Mouse (Mus musculus) myocyte (in vitro differentiated cells): ENCODE data around the gene Capn5. TPM values are rescaled to one million over a fixed set of nuclear protein-coding genes. Genes with fewer than 3 reads are reported as not detected.

Experiments
- H3K27me3 ChIP-seq: one replicate; pipeline ENCODE4 v1.6.1; 2011; ENCODE audit not compliant: control insufficient read depth, insufficient read depth, insufficient read length
- H3K36me3 ChIP-seq: one replicate; pipeline ENCODE4 v1.6.1; 2011; ENCODE audit not compliant: control insufficient read depth, insufficient read depth
- H3K4me2 ChIP-seq: one replicate; pipeline ENCODE4 v1.6.1; 2011; ENCODE audit warnings: low read depth, control low read depth
- H3K4me3 ChIP-seq: one replicate; pipeline ENCODE4 v1.5.1; 2011; ENCODE audit warnings: mild to moderate bottlenecking, control low read depth, moderate library complexity
- H3K79me2 ChIP-seq: one replicate; pipeline ENCODE4 v1.6.1; 2011; ENCODE audit not compliant: control insufficient read depth, insufficient read depth
- H3ac ChIP-seq: one replicate; pipeline ENCODE4 v1.6.1; 2011; ENCODE audit not compliant: control insufficient read depth, insufficient read length
- CEBPB ChIP-seq: IDR thresholded peaks from 2 replicates; pipeline ENCODE4 v1.6.1; 2011; ENCODE audit warnings: mild to moderate bottlenecking, moderate library complexity; ENCODE audit not compliant: poor library complexity, insufficient read depth, severe bottlenecking
- E2F4 ChIP-seq: IDR thresholded peaks from one replicate; pipeline ENCODE4 v1.6.1; 2011; ENCODE audit warnings: mild to moderate bottlenecking, control low read depth, moderate library complexity; ENCODE audit not compliant: insufficient read depth
- MAX ChIP-seq: IDR thresholded peaks from one replicate; pipeline ENCODE4 v1.6.1; 2011; ENCODE audit warnings: low read depth, mild to moderate bottlenecking, control low read depth
- MYOD1 ChIP-seq, 3 experiments: IDR thresholded peaks; one replicate each; pipeline ENCODE4 v1.6.1; 2011; ENCODE audit warnings: control low read depth in 2 of 3, low read depth in 2 of 3, mild to moderate bottlenecking in 2 of 3, moderate library complexity in 1 of 3; ENCODE audit not compliant: insufficient read length in 2 of 3, control insufficient read depth in 1 of 3
- MYOG ChIP-seq, 3 experiments: IDR thresholded peaks; one replicate each; pipeline ENCODE4 v1.6.1; 2011; ENCODE audit warnings: control low read depth in 2 of 3, low read depth in 2 of 3, mild to moderate bottlenecking in 2 of 3; ENCODE audit not compliant: insufficient read length in 2 of 3, control insufficient read depth in 1 of 3, insufficient read depth in 1 of 3
- POLR2A ChIP-seq: IDR thresholded peaks from one replicate; pipeline ENCODE4 v1.6.1; 2011; ENCODE audit warnings: low read depth, mild to moderate bottlenecking, control low read depth, moderate library complexity; ENCODE audit not compliant: insufficient read length
- POLR2AphosphoS2 ChIP-seq: IDR thresholded peaks from one replicate; pipeline ENCODE4 v1.6.1; 2011; ENCODE audit warnings: low read depth, control low read depth; ENCODE audit not compliant: insufficient read length
- REST ChIP-seq: IDR thresholded peaks from one replicate; pipeline ENCODE4 v1.6.1; 2011; ENCODE audit warnings: mild to moderate bottlenecking, control low read depth, moderate library complexity; ENCODE audit not compliant: insufficient read depth, insufficient read length
- SRF ChIP-seq: IDR thresholded peaks from one replicate; pipeline ENCODE4 v1.6.1; 2011; ENCODE audit warnings: low read depth; ENCODE audit not compliant: control insufficient read depth, insufficient read length
- TCF12 ChIP-seq: IDR thresholded peaks from one replicate; pipeline ENCODE4 v1.6.1; 2011; ENCODE audit warnings: mild to moderate bottlenecking, control low read depth; ENCODE audit not compliant: poor library complexity, insufficient read depth, severe bottlenecking
- TCF3 ChIP-seq: IDR thresholded peaks from one replicate; pipeline ENCODE4 v1.6.1; 2011; ENCODE audit warnings: low read depth, control low read depth; ENCODE audit not compliant: insufficient read length
- USF1 ChIP-seq: IDR thresholded peaks from one replicate; pipeline ENCODE4 v1.6.1; 2011; ENCODE audit warnings: low read depth, mild to moderate bottlenecking, control low read depth, moderate library complexity
- polyA plus RNA-seq: library from polyadenylated mRNA; unstranded; fragments of >200 nt; fragmentation: generic; extraction: Trizol; gene quantifications from one replicate; pipeline ENCODE4 v1.2.1, GENCODE M21; 2012; ENCODE audit warnings: missing spikeins

The Capn5 gene
- polyA plus RNA-seq, 1 experiment, result 6.2 TPM

DNA sequence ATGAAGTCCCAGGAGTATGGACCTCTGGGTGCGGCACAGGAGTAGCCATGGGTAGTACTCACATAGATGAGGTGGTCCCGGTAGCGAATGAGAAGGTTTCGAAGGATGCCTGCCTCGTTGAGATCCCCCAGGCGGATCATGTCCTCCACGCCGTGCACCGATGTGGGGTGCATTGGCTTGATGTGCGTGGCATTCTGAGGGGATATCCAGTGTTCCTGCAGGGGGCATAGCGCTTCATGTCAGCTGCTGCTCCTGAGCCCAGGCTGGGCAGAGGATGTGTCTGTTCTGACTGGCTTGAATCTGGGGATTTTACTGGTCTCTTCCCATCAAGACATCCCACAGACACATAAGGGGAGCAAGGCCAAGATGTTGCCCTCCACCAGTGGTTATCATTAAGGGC, 75.6 kb downstream of the Capn5 start:
- Histone ChIP-seq H3K4me2 (no peak overlapping the region), H3K36me3 (no peaks in the 10 kb centered on the region), H3ac (no peak overlapping the region), H3K4me3 (no peak overlapping the region), H3K27me3 (peaks cover 18% of the 10 kb centered on the region), H3K79me2 (no peaks in the 10 kb centered on the region)
- TF ChIP-seq POLR2AphosphoS2, result no peak

- no peak for TF ChIP-seq MYOD1 (IDR thresholded peaks at IDR 0.05; ENCODE audit: control insufficient read depth in 1 of 3, insufficient read length in 2 of 3, low read depth in 2 of 3)
- no peak for TF ChIP-seq MAX
- no peak for TF ChIP-seq TCF12
- no peak for TF ChIP-seq TCF3
- TF ChIP-seq REST, result no peak
- TF ChIP-seq POLR2AphosphoS2, result no peak
- no peak for TF ChIP-seq SRF
- no peak for TF ChIP-seq MYOG (IDR thresholded peaks at IDR 0.05; ENCODE audit: control insufficient read depth in 1 of 3, insufficient read depth in 1 of 3, insufficient read length in 2 of 3, low read depth in 2 of 3)
- no peak for TF ChIP-seq POLR2A
- TF ChIP-seq CEBPB, result no peak
- Histone ChIP-seq H3K4me3 (no peak overlapping the region), H3K79me2 (no peaks in the 10 kb centered on the region), H3K36me3 (no peaks in the 10 kb centered on the region), H3ac (no peak overlapping the region), H3K27me3 (peaks cover 42% of the 10 kb centered on the region), H3K4me2 (no peak overlapping the region)
Observed at GRCm38 (mm10) chr7:98097557-98097956, 80.5 kb downstream of the Capn5 start.

GRCm38 (mm10) chr7:98095852-98096251, 82.2 kb downstream of the Capn5 start:
- Histone ChIP-seq H3K79me2 (no peaks in the 10 kb centered on the region), H3K4me2 (no peak overlapping the region), H3K4me3 (no peak overlapping the region), H3K36me3 (no peaks in the 10 kb centered on the region), H3K27me3 (peaks cover 47% of the 10 kb centered on the region), H3ac (no peak overlapping the region)
- no peak for TF ChIP-seq SRF

DNA sequence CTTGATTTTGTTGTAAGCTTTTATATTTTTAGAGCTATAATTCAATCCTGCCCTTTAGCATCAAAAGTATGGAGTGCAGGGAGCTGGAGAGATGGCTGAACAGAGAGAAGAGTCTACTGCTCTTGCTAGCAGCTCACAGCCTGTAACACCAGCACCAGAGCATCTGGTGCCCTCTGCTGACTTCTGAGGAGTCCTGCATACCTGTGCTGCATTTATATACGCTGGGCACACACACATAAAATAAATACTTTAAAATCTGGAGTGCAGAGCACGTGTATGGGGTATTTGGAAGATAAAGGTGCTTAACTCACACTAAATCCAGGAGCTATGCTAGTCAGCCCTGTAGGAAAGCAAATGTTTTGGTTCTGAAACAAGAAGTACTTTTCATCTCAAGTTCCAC, 91.7 kb downstream of the Capn5 start:
- Histone ChIP-seq H3K4me3 (no peak overlapping the region), H3K4me2 (no peak overlapping the region), H3ac (no peak overlapping the region), H3K36me3 (no peaks in the 10 kb centered on the region), H3K79me2 (no peaks in the 10 kb centered on the region), H3K27me3 (peaks cover 53% of the 10 kb centered on the region)
- TF ChIP-seq E2F4, result no peak
- no peak for TF ChIP-seq POLR2AphosphoS2
- TF ChIP-seq TCF12, result no peak
- no peak for TF ChIP-seq SRF
- TF ChIP-seq POLR2A, result no peak
- TF ChIP-seq MYOG (IDR thresholded peaks at IDR 0.05; ENCODE audit: control insufficient read depth in 1 of 3, insufficient read depth in 1 of 3, insufficient read length in 2 of 3, low read depth in 2 of 3), result no peak
- no peak for TF ChIP-seq MAX

- H3K4me2 ChIP-seq, result no peak overlapping the region
- H3K36me3 ChIP-seq, result no peaks in the 10 kb centered on the region
- TF ChIP-seq TCF12 (no peak), MAX (no peak), CEBPB (no peak), TCF3 (no peak), REST (no peak)
- H3K79me2 ChIP-seq, result no peaks in the 10 kb centered on the region
- peaks cover 59% of the 10 kb centered on the region for H3K27me3 ChIP-seq
- no peak overlapping the region for H3K4me3 ChIP-seq
- no peak overlapping the region for H3ac ChIP-seq
Observed at GRCm38 (mm10) chr7:98085314-98085713, 92.8 kb downstream of the Capn5 start.

- Histone ChIP-seq H3K79me2 (no peaks in the 10 kb centered on the region), H3ac (no peak overlapping the region), H3K27me3 (peaks cover 62% of the 10 kb centered on the region), H3K4me2 (no peak overlapping the region), H3K4me3 (no peak overlapping the region), H3K36me3 (no peaks in the 10 kb centered on the region)
- TF ChIP-seq MAX (no peak), SRF (no peak), TCF3 (no peak), CEBPB (no peak), E2F4 (no peak), MYOG (IDR thresholded peaks at IDR 0.05; ENCODE audit: control insufficient read depth in 1 of 3, insufficient read depth in 1 of 3, insufficient read length in 2 of 3, low read depth in 2 of 3) (no peak), TCF12 (no peak), MYOD1 (IDR thresholded peaks at IDR 0.05; ENCODE audit: control insufficient read depth in 1 of 3, insufficient read length in 2 of 3, low read depth in 2 of 3) (no peak), POLR2AphosphoS2 (no peak), REST (no peak), USF1 (no peak), POLR2A (no peak)
Observed at GRCm38 (mm10) chr7:98084541-98085293, 93.4 kb downstream of the Capn5 start.
